Mouse (Mus musculus) intestine, postnatal 0 days (tissue): Measurements from ENCODE around the gene Plod1. TPM values are rescaled to one million over a fixed set of nuclear protein-coding genes. Genes with fewer than 3 reads are reported as not detected.

Source experiments
- ATAC-seq: fragments of 200-750 bp; cut with Nextera tagmentation; 2 replicates; pipeline ENCODE4 v1.8.0; 2017; ENCODE audit warnings: mild to moderate bottlenecking, moderate TSS enrichment, moderate library complexity
- H3K27ac ChIP-seq: fragments of 300-500 bp; sonication (generic); 2 replicates; pipeline ENCODE4 v1.5.1; 2014; ENCODE audit warnings: mild to moderate bottlenecking, low read depth, low read length, moderate library complexity
- H3K27me3 ChIP-seq: fragments of 300-500 bp; sonication (generic); replicated peaks from 2 replicates; pipeline ENCODE4 v1.6.1; 2014; ENCODE audit warnings: low read length, mixed read lengths; ENCODE audit not compliant: control insufficient read depth, insufficient read depth
- H3K36me3 ChIP-seq: fragments of 300-500 bp; sonication (generic); 2 replicates; pipeline ENCODE4 v1.6.1; 2014; ENCODE audit warnings: mild to moderate bottlenecking, moderate library complexity; ENCODE audit not compliant: control insufficient read depth, insufficient read depth
- H3K4me1 ChIP-seq: fragments of 300-500 bp; sonication (generic); replicated peaks from 2 replicates; pipeline ENCODE4 v1.6.1; 2014; ENCODE audit warnings: antibody characterized with exemption, low read length, mixed read lengths; ENCODE audit not compliant: control insufficient read depth, insufficient read depth
- H3K4me2 ChIP-seq: fragments of 300-500 bp; sonication (generic); replicated peaks from 2 replicates; pipeline ENCODE4 v1.6.1; 2014; ENCODE audit warnings: low read depth, mild to moderate bottlenecking, moderate library complexity
- H3K4me3 ChIP-seq: fragments of 300-500 bp; sonication (generic); 2 replicates; pipeline ENCODE4 v1.5.1; 2014; ENCODE audit warnings: low read depth, low read length
- H3K9ac ChIP-seq: fragments of 300-500 bp; sonication (generic); 2 replicates; pipeline ENCODE4 v1.6.1; 2014; ENCODE audit warnings: mild to moderate bottlenecking, low read depth, low read length
- H3K9me3 ChIP-seq: fragments of 300-500 bp; sonication (generic); 2 replicates; pipeline ENCODE4 v1.6.1; 2016; ENCODE audit warnings: mixed run types; ENCODE audit not compliant: control insufficient read depth
- CTCF ChIP-seq: sonication (generic); IDR thresholded peaks from 2 replicates; pipeline ENCODE4 v1.5.1; 2016; ENCODE audit warnings: low read depth, mild to moderate bottlenecking, control low read depth, antibody characterized with exemption, moderate library complexity
- WGBS: fragments of 180-500 bp; shearing (Covaris S2); extraction: QIAGEN DNeasy Blood & Tissue Kit; methylation state at CpG from one replicate; pipeline ENCODE4 v1.1.7; 2014; 5-methylcytosine and 5-hydroxymethylcytosine counted together
- polyA plus RNA-seq: library from polyadenylated mRNA; unstranded; fragments of >200 nt; fragmentation: Nextera tagmentation; extraction: Ambion mirVana; gene quantifications from 2 replicates; pipeline ENCODE4 v1.2.1, GENCODE M21; 2015

Gene Plod1
- polyA plus RNA-seq, 1 experiment from 2014 or later = 28.8 TPM

GRCm38 (mm10) chr4:147879456-147879855 is 57.1 kb downstream of the Plod1 start:
- H3K9me3 ChIP-seq = no peaks in the 10 kb centered on the region
- no peak overlapping the region for H3K9ac ChIP-seq
- H3K27ac ChIP-seq = no peak overlapping the region; the same call in 1 of the 2 replicates
- no peak overlapping the region for H3K4me3 ChIP-seq
- ATAC-seq = no peak
- 54% methylated on average over 2 of the region's 2 CpGs for whole genome bisulfite sequencing
- no peaks in the 10 kb centered on the region for H3K4me1 ChIP-seq
- H3K27me3 ChIP-seq = no peaks in the 10 kb centered on the region
- TF ChIP-seq CTCF = no peak
- H3K4me2 ChIP-seq = no peak overlapping the region
- peaks cover 96% of the 10 kb centered on the region for H3K36me3 ChIP-seq

GRCm38 (mm10) chr4:147878537-147878936 is 58.0 kb downstream of the Plod1 start:
- Histone ChIP-seq H3K27ac (no peak overlapping the region), H3K27me3 (no peaks in the 10 kb centered on the region), H3K9me3 (no peaks in the 10 kb centered on the region), H3K4me2 (no peak overlapping the region), H3K36me3 (peaks cover 97% of the 10 kb centered on the region), H3K4me3 (no peak overlapping the region), H3K9ac (no peak overlapping the region), H3K4me1 (no peaks in the 10 kb centered on the region)
- WGBS = 94% methylated on average over 9 of the region's 9 CpGs
- no peak for ATAC-seq
- TF ChIP-seq CTCF = no peak

- 83% methylated on average over 4 of the region's 4 CpGs for WGBS
- Histone ChIP-seq H3K9ac (no peak overlapping the region), H3K27me3 (no peaks in the 10 kb centered on the region), H3K4me2 (no peak overlapping the region), H3K4me3 (no peak overlapping the region), H3K9me3 (no peaks in the 10 kb centered on the region), H3K4me1 (no peaks in the 10 kb centered on the region), H3K27ac (no peak overlapping the region), H3K36me3 (peaks cover 84% of the 10 kb centered on the region)
- no peak for ATAC-seq
- no peak for TF ChIP-seq CTCF
These were observed 60.6 kb downstream of the Plod1 start for GRCm38 (mm10) chr4:147875852-147876575.

- H3K36me3 ChIP-seq = peaks cover 30% of the 10 kb centered on the region
- H3K9me3 ChIP-seq = no peaks in the 10 kb centered on the region
- ATAC-seq = no peak
- H3K4me1 ChIP-seq = peaks cover 3% of the 10 kb centered on the region; the same call in 1 of the 2 replicates
- 10% methylated on average over 5 of the region's 5 CpGs for WGBS
- H3K27me3 ChIP-seq = no peaks in the 10 kb centered on the region
- H3K4me2 ChIP-seq = peak overlapping the region; percentile 88
- H3K9ac ChIP-seq = peak overlapping the region; percentile 53
- no peak for TF ChIP-seq CTCF
- H3K4me3 ChIP-seq = peak overlapping the region; percentile 77
- H3K27ac ChIP-seq = 0 out of 2 replicates have a peak overlapping the region, but pooled peaks have one; percentile 47
These were observed 67.3 kb downstream of the Plod1 start for GRCm38 (mm10) chr4:147869238-147869637.

GRCm38 (mm10) chr4:147868450-147869031 is 68.0 kb downstream of the Plod1 start, which contains the start of the genes Miip and Fv1:
Gene Miip, minus strand, starts transcription at chr4:147868816.
Gene Fv1, plus strand, starts transcription at chr4:147868979.
- peak within 1 kb of the TSS; percentile 57 for H3K9ac ChIP-seq
- peaks cover 3% of the 10 kb centered on the region; the same call in 1 of the 2 replicates for H3K4me1 ChIP-seq
- ATAC-seq = peak; percentile 99
- TF ChIP-seq CTCF = peak; percentile 35
- H3K27me3 ChIP-seq = no peaks in the 10 kb centered on the region
- peak within 1 kb of the TSS; percentile 77 for H3K4me3 ChIP-seq
- peak within 1 kb of the TSS; percentile 88 for H3K4me2 ChIP-seq
- WGBS = under 1% methylated on average over 30 of the region's 30 CpGs
- H3K9me3 ChIP-seq = no peaks in the 10 kb centered on the region
- H3K36me3 ChIP-seq = peaks cover 27% of the 10 kb centered on the region; the same call in 1 of the 2 replicates
- H3K27ac ChIP-seq = peak within 1 kb of the TSS; percentile 65; the same call in 1 of the 2 replicates
